Mouse (Mus musculus): ENCODE results near the gene Lipe. TPM values are rescaled to one million over a fixed set of nuclear protein-coding genes. Genes with fewer than 3 reads are reported as not detected.
"Not testable (repeated sequence)": the region's sequence is repeated elsewhere in the genome, so short reads cannot be mapped to it uniquely, and the experiment has no call there.

Lipe gene
- polyA plus RNA-seq, 1 experiment from 2014 or later, result 10.6 TPM

DNA sequence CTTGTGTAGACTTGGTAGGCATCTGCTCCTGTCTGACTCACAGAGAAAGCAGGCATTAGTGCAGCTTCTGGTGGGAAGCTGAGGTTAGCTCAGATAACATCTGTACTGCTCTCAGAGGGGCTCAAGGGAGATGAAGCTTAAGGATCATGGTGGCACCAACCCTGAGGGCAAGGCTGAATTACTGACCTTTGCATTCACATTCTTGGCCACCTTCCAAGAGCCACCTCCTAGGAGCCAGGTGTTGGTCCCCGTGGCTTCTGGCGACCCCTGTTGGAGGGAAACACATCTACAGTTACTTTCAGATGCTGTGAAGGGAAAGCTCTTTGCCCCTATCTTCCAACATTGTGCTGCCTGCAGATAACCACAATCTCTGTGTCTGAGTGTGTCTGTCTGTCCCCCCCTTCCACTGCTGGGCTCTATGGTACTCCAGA is 4.2 kb upstream of the Lipe start:
- H3K27me3 ChIP-seq (ENCODE audit: control insufficient read depth, insufficient read depth, low read length), result no peaks in the 10 kb centered on the region
- H3K36me3 ChIP-seq (ENCODE audit: control insufficient read depth, insufficient read depth, low read length), result no peaks in the 10 kb centered on the region
- no peaks in the 10 kb centered on the region for H3K9me3 ChIP-seq (replicated peaks; ENCODE audit: control insufficient read depth, low read length)
- H3K4me1 ChIP-seq (ENCODE audit: control insufficient read depth, insufficient read depth, low read length), result no peaks in the 10 kb centered on the region
- H3K9ac ChIP-seq (ENCODE audit: low read length), result no peak overlapping the region
- no peak overlapping the region for H3K4me2 ChIP-seq (ENCODE audit: low read depth, low read length)
- H3K4me3 ChIP-seq (replicated peaks; ENCODE audit: low read length), result no peak overlapping the region
- WGBS, result 0% methylated on average over 2 of the region's 2 CpGs
- ATAC-seq (ENCODE audit: insufficient read depth, low FRiP score), result peak; percentile 71
- H3K27ac ChIP-seq (ENCODE audit: low read length), result no peak overlapping the region

DNA sequence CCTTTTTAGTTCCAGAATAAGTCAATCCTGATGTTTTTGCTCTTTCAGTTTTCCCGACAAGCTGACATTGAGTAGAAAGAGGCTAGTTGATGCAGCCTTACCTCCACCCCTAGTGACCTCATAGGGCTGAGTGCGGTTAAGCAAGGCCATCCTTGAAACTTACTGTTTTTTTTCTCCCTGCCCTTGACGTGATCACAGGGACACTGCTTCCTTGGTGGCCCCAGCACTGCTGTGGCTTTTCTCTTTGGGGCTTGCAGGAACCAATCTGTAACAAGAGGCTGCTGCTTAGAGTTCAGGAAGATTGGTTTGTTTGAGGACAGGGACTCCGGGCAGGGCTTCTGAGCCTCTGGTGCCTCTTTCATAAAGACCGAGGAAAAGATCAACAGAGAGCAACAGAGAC is 3.5 kb upstream of the Lipe start:
- peak overlapping the region; percentile 5; the same call in 1 of the 2 replicates for H3K27ac ChIP-seq (ENCODE audit: low read length)
- H3K4me3 ChIP-seq (replicated peaks; ENCODE audit: low read length), result no peak overlapping the region
- no peaks in the 10 kb centered on the region for H3K36me3 ChIP-seq (ENCODE audit: control insufficient read depth, insufficient read depth, low read length)
- H3K4me1 ChIP-seq (ENCODE audit: control insufficient read depth, insufficient read depth, low read length), result no peaks in the 10 kb centered on the region
- H3K4me2 ChIP-seq (ENCODE audit: low read depth, low read length), result no peak overlapping the region
- no peaks in the 10 kb centered on the region for H3K27me3 ChIP-seq (ENCODE audit: control insufficient read depth, insufficient read depth, low read length)
- H3K9me3 ChIP-seq (replicated peaks; ENCODE audit: control insufficient read depth, low read length), result no peaks in the 10 kb centered on the region
- H3K9ac ChIP-seq (ENCODE audit: low read length), result no peak overlapping the region
- WGBS, result 45% methylated on average over 5 of the region's 5 CpGs
- no peak for ATAC-seq (ENCODE audit: insufficient read depth, low FRiP score)

DNA sequence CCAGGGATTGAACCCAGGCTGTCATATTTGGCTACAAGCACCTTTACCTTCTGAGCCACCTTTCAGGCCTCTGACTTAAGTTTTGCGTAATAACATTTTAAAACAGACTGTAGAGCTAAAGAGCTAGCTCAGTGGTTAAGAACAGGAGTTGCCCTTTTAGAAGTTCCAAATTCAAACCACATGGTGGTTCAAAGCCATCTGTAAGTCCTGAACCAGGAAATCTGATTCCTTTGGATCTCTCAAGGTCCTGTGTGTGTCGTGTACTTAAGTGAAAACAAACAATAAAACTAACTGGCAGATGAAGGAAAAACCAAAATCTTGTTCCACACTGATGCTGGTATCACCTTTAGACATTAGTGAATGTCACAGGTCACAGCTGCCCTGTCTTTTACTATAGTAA is 3.0 kb upstream of the Lipe start:
- H3K9ac ChIP-seq (ENCODE audit: low read length), result no peak overlapping the region
- no peaks in the 10 kb centered on the region for H3K27me3 ChIP-seq (ENCODE audit: control insufficient read depth, insufficient read depth, low read length)
- H3K4me3 ChIP-seq (replicated peaks; ENCODE audit: low read length), result no peak overlapping the region
- no peak for ATAC-seq (ENCODE audit: insufficient read depth, low FRiP score)
- H3K9me3 ChIP-seq (replicated peaks; ENCODE audit: control insufficient read depth, low read length), result no peaks in the 10 kb centered on the region
- WGBS, result 65% methylated on average over 2 of the region's 2 CpGs
- no peaks in the 10 kb centered on the region for H3K4me1 ChIP-seq (ENCODE audit: control insufficient read depth, insufficient read depth, low read length)
- H3K27ac ChIP-seq (ENCODE audit: low read length), result no peak overlapping the region
- H3K4me2 ChIP-seq (ENCODE audit: low read depth, low read length), result no peak overlapping the region
- no peaks in the 10 kb centered on the region for H3K36me3 ChIP-seq (ENCODE audit: control insufficient read depth, insufficient read depth, low read length)

DNA sequence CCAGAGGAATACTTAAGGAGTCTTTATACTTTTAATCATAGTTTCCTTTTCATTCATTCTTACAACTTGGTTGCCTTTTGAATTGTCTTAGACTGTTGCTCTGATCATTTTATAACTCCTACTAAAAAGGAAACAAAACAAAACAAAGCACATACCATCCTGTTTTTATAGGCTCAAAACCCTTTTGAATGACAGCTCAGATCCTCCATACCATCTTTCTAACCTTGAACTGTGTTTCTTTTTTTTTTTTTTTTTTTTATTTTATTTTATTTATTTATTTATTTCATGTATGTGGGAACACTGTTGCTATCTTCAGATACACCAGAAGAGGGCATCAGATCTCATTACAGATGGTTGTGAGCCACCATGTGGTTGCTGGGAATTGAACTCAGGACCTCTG is 518 bp upstream of the Lipe start:
- H3K4me1 ChIP-seq (ENCODE audit: control insufficient read depth, insufficient read depth, low read length), result peaks cover 12% of the 10 kb centered on the region
- H3K4me3 ChIP-seq (replicated peaks; ENCODE audit: low read length); H3K27me3 ChIP-seq (ENCODE audit: control insufficient read depth, insufficient read depth, low read length); H3K36me3 ChIP-seq (ENCODE audit: control insufficient read depth, insufficient read depth, low read length); H3K9me3 ChIP-seq (replicated peaks; ENCODE audit: control insufficient read depth, low read length); H3K9ac ChIP-seq (ENCODE audit: low read length); ATAC-seq (ENCODE audit: insufficient read depth, low FRiP score); H3K27ac ChIP-seq (ENCODE audit: low read length); H3K4me2 ChIP-seq (ENCODE audit: low read depth, low read length): not testable (repeated sequence)

DNA sequence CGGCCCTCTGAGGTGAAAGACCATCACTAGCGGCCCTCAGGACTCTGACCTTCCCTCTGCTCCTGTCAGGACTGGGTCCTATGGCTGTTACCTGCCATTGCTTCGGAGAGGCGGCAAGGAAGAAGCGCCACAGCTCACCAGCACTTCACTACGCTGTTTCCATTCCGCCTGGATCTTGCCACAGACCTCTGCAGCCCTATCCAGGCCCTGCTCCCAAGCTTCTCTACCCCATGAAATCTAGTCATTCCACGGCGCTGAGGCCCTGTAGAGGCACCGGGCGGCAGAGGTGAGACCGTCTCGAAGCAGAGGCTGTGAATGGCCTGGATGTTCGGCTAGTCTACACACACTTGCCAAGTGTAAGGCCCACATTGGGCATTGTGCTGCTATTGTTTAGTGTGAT is 1.9 kb downstream of the Lipe start:
- no peak for ATAC-seq (ENCODE audit: insufficient read depth, low FRiP score)
- 89% methylated on average over 14 of the region's 14 CpGs for WGBS
- Histone ChIP-seq H3K4me3 (replicated peaks; ENCODE audit: low read length) (peak overlapping the region; percentile 59; the same call in 1 of the 2 replicates), H3K9me3 (replicated peaks; ENCODE audit: control insufficient read depth, low read length) (no peaks in the 10 kb centered on the region), H3K36me3 (ENCODE audit: control insufficient read depth, insufficient read depth, low read length) (no peaks in the 10 kb centered on the region), H3K27ac (ENCODE audit: low read length) (peak overlapping the region; percentile 67), H3K27me3 (ENCODE audit: control insufficient read depth, insufficient read depth, low read length) (no peaks in the 10 kb centered on the region), H3K4me2 (ENCODE audit: low read depth, low read length) (peak overlapping the region; percentile 64), H3K4me1 (ENCODE audit: control insufficient read depth, insufficient read depth, low read length) (peaks cover 20% of the 10 kb centered on the region), H3K9ac (ENCODE audit: low read length) (peak overlapping the region; percentile 59; the same call in 1 of the 2 replicates)

DNA sequence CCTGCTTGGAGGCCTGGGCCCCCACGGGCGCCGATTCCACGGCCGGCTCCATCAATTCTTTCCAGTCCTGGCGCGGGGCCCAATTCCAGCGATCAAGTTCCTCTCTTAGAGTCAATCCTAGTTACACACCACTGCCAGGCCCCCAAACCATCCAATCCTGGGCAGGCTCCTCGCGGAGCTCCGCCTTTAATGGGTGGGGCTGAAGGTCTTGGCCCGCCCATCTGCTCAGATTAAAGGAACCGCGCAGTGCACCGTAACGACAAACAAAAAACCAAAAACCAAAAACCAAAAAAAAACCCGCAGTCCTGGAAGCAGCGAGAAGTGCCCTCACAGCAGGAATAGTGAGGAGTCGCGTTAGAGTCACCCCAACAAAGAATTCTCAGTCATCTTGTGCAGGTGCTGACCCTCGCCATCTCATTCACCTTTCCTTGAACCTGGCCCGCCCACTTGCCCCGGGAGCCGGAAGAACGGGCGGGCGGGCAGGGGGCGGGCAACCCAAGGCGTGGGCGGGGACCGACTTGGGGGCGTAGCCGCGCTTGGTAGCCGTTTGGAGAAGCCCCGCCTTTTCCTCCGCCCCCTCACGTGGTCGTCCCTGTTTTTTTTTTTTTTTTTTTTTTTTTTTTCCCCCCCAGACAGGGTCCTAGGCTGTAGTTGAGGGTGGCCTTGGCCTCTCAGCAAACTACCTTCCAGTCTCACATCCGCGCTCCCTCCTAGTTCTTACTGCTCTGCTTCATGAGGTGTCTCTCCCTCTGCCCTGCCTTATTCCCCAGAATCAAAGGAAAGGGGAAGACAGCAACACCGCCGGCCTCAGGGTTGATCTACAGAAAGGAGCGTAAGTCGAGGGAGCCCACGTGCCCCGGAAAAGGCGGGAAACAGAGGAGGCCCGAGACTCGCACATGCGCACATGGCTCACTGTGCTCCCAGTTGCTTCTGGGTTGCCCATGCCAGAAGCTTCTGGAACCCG is 2.7 kb downstream of the Lipe start:
- peak overlapping the region; percentile 71 for H3K27ac ChIP-seq (ENCODE audit: low read length)

DNA sequence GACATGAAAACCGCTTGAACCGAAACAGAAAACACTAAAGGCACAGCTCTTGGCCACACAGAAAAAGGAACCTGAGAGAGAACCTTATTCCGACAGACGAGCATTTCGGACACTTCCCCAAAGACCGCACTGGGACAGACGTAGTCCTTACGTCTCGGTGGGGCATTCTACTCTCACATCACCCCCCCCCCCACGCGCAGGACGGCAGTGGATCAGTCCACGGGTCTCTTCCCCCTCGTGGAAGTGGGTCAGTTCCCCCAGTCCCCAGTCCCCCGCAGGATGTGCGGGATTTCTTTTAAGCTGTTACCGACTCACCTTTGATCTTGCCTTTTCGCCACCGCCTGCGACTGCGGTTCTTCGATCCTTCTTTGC is 3.3 kb downstream of the Lipe start:
- Histone ChIP-seq H3K27me3 (ENCODE audit: control insufficient read depth, insufficient read depth, low read length) (no peaks in the 10 kb centered on the region), H3K36me3 (ENCODE audit: control insufficient read depth, insufficient read depth, low read length) (no peaks in the 10 kb centered on the region), H3K4me1 (ENCODE audit: control insufficient read depth, insufficient read depth, low read length) (peaks cover 32% of the 10 kb centered on the region), H3K27ac (ENCODE audit: low read length) (peak overlapping the region; percentile 71), H3K9ac (ENCODE audit: low read length) (peak overlapping the region; percentile 69), H3K4me2 (ENCODE audit: low read depth, low read length) (peak overlapping the region; percentile 64), H3K4me3 (replicated peaks; ENCODE audit: low read length) (peak overlapping the region; percentile 59), H3K9me3 (replicated peaks; ENCODE audit: control insufficient read depth, low read length) (no peaks in the 10 kb centered on the region)
- ATAC-seq (ENCODE audit: insufficient read depth, low FRiP score), result no peak
- under 1% methylated on average over 22 of the region's 22 CpGs for WGBS

More for the DNA sequence above, 2.7 kb downstream of the Lipe start:
- ATAC-seq (ENCODE audit: insufficient read depth, low FRiP score), result peak; percentile 98
- peaks cover 25% of the 10 kb centered on the region for H3K4me1 ChIP-seq (ENCODE audit: control insufficient read depth, insufficient read depth, low read length)
- H3K36me3 ChIP-seq (ENCODE audit: control insufficient read depth, insufficient read depth, low read length), result no peaks in the 10 kb centered on the region
- H3K9ac ChIP-seq (ENCODE audit: low read length), result peak overlapping the region; percentile 69
- no peaks in the 10 kb centered on the region for H3K27me3 ChIP-seq (ENCODE audit: control insufficient read depth, insufficient read depth, low read length)
- no peaks in the 10 kb centered on the region for H3K9me3 ChIP-seq (replicated peaks; ENCODE audit: control insufficient read depth, low read length)
- H3K4me2 ChIP-seq (ENCODE audit: low read depth, low read length), result peak overlapping the region; percentile 64
- peak overlapping the region; percentile 59 for H3K4me3 ChIP-seq (replicated peaks; ENCODE audit: low read length)
- WGBS, result 4% methylated on average over 51 of the region's 52 CpGs

DNA sequence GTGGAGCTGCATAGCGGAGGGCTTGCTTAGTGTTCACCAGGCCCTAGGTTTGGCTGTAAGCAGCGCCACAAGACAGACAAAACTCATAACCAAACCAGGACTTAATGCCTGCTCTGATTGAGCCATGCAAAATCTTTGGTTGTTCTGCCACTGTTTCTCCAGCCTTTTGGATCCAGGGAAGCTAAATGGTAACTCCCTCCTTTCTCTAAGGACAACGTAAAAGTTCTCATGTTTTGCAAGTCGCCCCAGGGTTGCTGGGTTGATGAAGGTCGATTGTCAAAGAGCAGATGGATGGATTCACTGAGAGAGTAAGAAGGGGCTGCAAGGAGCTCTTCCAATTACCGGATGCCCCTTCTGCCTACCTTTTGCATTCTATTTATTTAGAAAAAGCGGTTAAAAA is 3.8 kb downstream of the Lipe start:
- Histone ChIP-seq H3K9me3 (replicated peaks; ENCODE audit: control insufficient read depth, low read length) (no peaks in the 10 kb centered on the region), H3K4me2 (ENCODE audit: low read depth, low read length) (peak overlapping the region; percentile 64), H3K36me3 (ENCODE audit: control insufficient read depth, insufficient read depth, low read length) (no peaks in the 10 kb centered on the region), H3K4me3 (replicated peaks; ENCODE audit: low read length) (peak overlapping the region; percentile 59), H3K27ac (ENCODE audit: low read length) (peak overlapping the region; percentile 71), H3K27me3 (ENCODE audit: control insufficient read depth, insufficient read depth, low read length) (no peaks in the 10 kb centered on the region), H3K4me1 (ENCODE audit: control insufficient read depth, insufficient read depth, low read length) (peaks cover 36% of the 10 kb centered on the region), H3K9ac (ENCODE audit: low read length) (peak overlapping the region; percentile 69)
- 11% methylated on average over 7 of the region's 7 CpGs for WGBS
- no peak for ATAC-seq (ENCODE audit: insufficient read depth, low FRiP score)

DNA sequence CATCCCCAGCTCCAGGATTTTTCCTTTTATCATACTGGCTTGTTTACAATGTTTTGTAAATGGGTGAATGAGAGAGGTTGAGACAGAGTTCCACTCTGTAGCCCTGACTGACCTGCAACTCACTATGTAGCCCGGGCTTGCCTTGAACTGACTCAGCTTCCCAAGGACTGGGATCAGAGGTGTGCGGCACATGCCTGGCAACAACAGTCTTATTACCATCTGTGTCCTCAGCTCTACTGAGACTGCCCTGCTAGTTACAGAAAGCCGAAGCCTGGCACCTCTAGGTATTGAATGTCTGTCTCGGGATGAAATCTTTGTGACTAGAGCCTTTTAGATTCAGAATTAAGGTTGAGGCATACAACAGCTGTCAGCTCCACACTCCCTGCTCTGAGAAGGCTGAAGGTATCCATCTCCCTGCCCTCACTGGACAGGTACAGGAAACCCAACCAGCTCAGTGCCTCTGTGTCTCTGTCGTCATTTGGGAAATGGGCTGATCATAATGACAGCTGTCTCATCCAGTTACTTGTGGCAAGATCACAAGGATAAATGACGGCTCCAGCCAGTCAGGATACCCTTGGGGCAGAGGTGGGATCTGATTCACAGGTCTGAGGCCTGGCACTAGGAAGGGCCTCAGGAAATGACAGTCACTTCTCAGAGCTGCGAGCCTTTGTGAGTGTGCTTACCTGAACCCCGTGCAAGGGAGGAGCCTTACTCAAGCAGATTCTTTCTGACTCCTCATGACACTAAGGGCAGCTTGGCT is 4.9 kb downstream of the Lipe start:
- ATAC-seq (ENCODE audit: insufficient read depth, low FRiP score), result no peak
- Histone ChIP-seq H3K4me2 (ENCODE audit: low read depth, low read length) (no peak overlapping the region), H3K4me3 (replicated peaks; ENCODE audit: low read length) (no peak overlapping the region), H3K9me3 (replicated peaks; ENCODE audit: control insufficient read depth, low read length) (no peaks in the 10 kb centered on the region), H3K27ac (ENCODE audit: low read length) (no peak overlapping the region), H3K27me3 (ENCODE audit: control insufficient read depth, insufficient read depth, low read length) (no peaks in the 10 kb centered on the region), H3K36me3 (ENCODE audit: control insufficient read depth, insufficient read depth, low read length) (0 out of 2 replicates have a peak, but pooled peaks cover under 1% of the 10 kb centered on the region), H3K9ac (ENCODE audit: low read length) (no peak overlapping the region), H3K4me1 (ENCODE audit: control insufficient read depth, insufficient read depth, low read length) (peaks cover 39% of the 10 kb centered on the region)
- 69% methylated on average over 8 of the region's 8 CpGs for WGBS

All from stomach, embryonic 16.5 days (tissue).